Mouse (Mus musculus): ENCODE results near the gene Trank1.

Trank1 gene

GRCm38 (mm10) chr9:111304036-111304435 lies 7.5 kb upstream of the Trank1 start:
- no peak for DNase-seq

GRCm38 (mm10) chr9:111306142-111306541 lies 5.4 kb upstream of the Trank1 start:
- DNase-seq: no peak

GRCm38 (mm10) chr9:111311843-111312441 lies 403 bp downstream of the Trank1 start:
- peak in 1 of 2 experiments; percentile 23 for DNase-seq

- DNase-seq: peak in 1 of 2 experiments; percentile 21
These were observed 1.1 kb downstream of the Trank1 start for GRCm38 (mm10) chr9:111312442-111313141.

GRCm38 (mm10) chr9:111313299-111313698 lies 1.8 kb downstream of the Trank1 start:
- no peak for DNase-seq

GRCm38 (mm10) chr9:111313793-111314192 lies 2.3 kb downstream of the Trank1 start:
- DNase-seq: no peak

GRCm38 (mm10) chr9:111314219-111314618 lies 2.7 kb downstream of the Trank1 start:
- DNase-seq: peak; percentile 24 to 52

GRCm38 (mm10) chr9:111320912-111321311 lies 9.4 kb downstream of the Trank1 start:
- no peak for DNase-seq

GRCm38 (mm10) chr9:111324881-111325280 lies 13.3 kb downstream of the Trank1 start:
- DNase-seq: no peak

GRCm38 (mm10) chr9:111329881-111330280 lies 18.3 kb downstream of the Trank1 start:
- no peak for DNase-seq

GRCm38 (mm10) chr9:111333790-111334189 lies 22.3 kb downstream of the Trank1 start:
- no peak for DNase-seq

- no peak for DNase-seq
These were observed 23.1 kb downstream of the Trank1 start for GRCm38 (mm10) chr9:111334555-111335164.

- no peak for DNase-seq
These were observed 39.7 kb downstream of the Trank1 start for GRCm38 (mm10) chr9:111351233-111351632.

- no peak for DNase-seq
These were observed 40.1 kb downstream of the Trank1 start for GRCm38 (mm10) chr9:111351641-111352040.

GRCm38 (mm10) chr9:111352646-111353045 lies 41.1 kb downstream of the Trank1 start:
- DNase-seq: no peak

GRCm38 (mm10) chr9:111355041-111355440 lies 43.5 kb downstream of the Trank1 start:
- no peak for DNase-seq

- peak in 1 of 2 experiments; percentile 13 for DNase-seq
These were observed 44.8 kb downstream of the Trank1 start for GRCm38 (mm10) chr9:111356386-111356785.

GRCm38 (mm10) chr9:111363656-111364055 lies 52.1 kb downstream of the Trank1 start:
- no peak for DNase-seq

- no peak for DNase-seq
These were observed 56.2 kb downstream of the Trank1 start for GRCm38 (mm10) chr9:111367713-111368112.

GRCm38 (mm10) chr9:111372079-111372478 lies 60.5 kb downstream of the Trank1 start:
- DNase-seq: no peak

- no peak for DNase-seq
These were observed 66.3 kb downstream of the Trank1 start for GRCm38 (mm10) chr9:111377868-111378267.

- DNase-seq: no peak
These were observed 69.8 kb downstream of the Trank1 start for GRCm38 (mm10) chr9:111381056-111382025.

- no peak for DNase-seq
These were observed 70.9 kb downstream of the Trank1 start for GRCm38 (mm10) chr9:111382469-111382868.
